Mouse (Mus musculus): ENCODE data around the gene Ttf1. TPM values are rescaled to one million over a fixed set of nuclear protein-coding genes. Genes with fewer than 3 reads are reported as not detected.
A peak's percentile ranks its signal among the peaks of the same experiment; 100 is the strongest.

Gene Ttf1
- polyA plus RNA-seq, 1 experiment from 2014 or later, result 7.7 TPM

GRCm38 (mm10) chr2:29051932-29052331, 8.1 kb upstream of the Ttf1 start:
- 32% methylated on average over 5 of the region's 5 CpGs for WGBS
- Histone ChIP-seq H3K27ac (ENCODE audit: low read length) (no peak overlapping the region), H3K4me3 (ENCODE audit: low read depth, low read length) (no peak overlapping the region), H3K4me1 (ENCODE audit: control insufficient read depth, insufficient read depth, low read length) (peaks cover 10% of the 10 kb centered on the region; the same call in 1 of the 2 replicates), H3K27me3 (ENCODE audit: control insufficient read depth, insufficient read depth, low read depth, low read length) (peaks cover 18% of the 10 kb centered on the region), H3K9ac (ENCODE audit: low read depth, low read length) (no peak overlapping the region), H3K9me3 (replicated peaks; ENCODE audit: control insufficient read depth, low read length, poor library complexity, severe bottlenecking) (no peaks in the 10 kb centered on the region), H3K4me2 (ENCODE audit: low read length) (no peak overlapping the region), H3K36me3 (ENCODE audit: control insufficient read depth, insufficient read depth, low read length) (no peaks in the 10 kb centered on the region)
- ATAC-seq, result no peak

- Histone ChIP-seq H3K27ac (ENCODE audit: low read length) (no peak overlapping the region), H3K9ac (ENCODE audit: low read depth, low read length) (no peak overlapping the region), H3K36me3 (ENCODE audit: control insufficient read depth, insufficient read depth, low read length) (no peaks in the 10 kb centered on the region), H3K27me3 (ENCODE audit: control insufficient read depth, insufficient read depth, low read depth, low read length) (peaks cover 17% of the 10 kb centered on the region), H3K4me3 (ENCODE audit: low read depth, low read length) (no peak overlapping the region), H3K4me2 (ENCODE audit: low read length) (no peak overlapping the region), H3K9me3 (replicated peaks; ENCODE audit: control insufficient read depth, low read length, poor library complexity, severe bottlenecking) (no peaks in the 10 kb centered on the region), H3K4me1 (ENCODE audit: control insufficient read depth, insufficient read depth, low read length) (peaks cover 10% of the 10 kb centered on the region; the same call in 1 of the 2 replicates)
- peak; percentile 34 for ATAC-seq
- 28% methylated on average over 4 of the region's 4 CpGs for WGBS
Observed at GRCm38 (mm10) chr2:29052943-29053454, 7.1 kb upstream of the Ttf1 start.

GRCm38 (mm10) chr2:29053802-29054544, 6.1 kb upstream of the Ttf1 start:
- peak overlapping the region; percentile 47 for H3K4me3 ChIP-seq (ENCODE audit: low read depth, low read length)
- H3K27me3 ChIP-seq (ENCODE audit: control insufficient read depth, insufficient read depth, low read depth, low read length), result peaks cover 18% of the 10 kb centered on the region
- H3K9ac ChIP-seq (ENCODE audit: low read depth, low read length), result no peak overlapping the region
- H3K4me2 ChIP-seq (ENCODE audit: low read length), result peak overlapping the region; percentile 81
- no peak overlapping the region for H3K27ac ChIP-seq (ENCODE audit: low read length)
- no peaks in the 10 kb centered on the region for H3K9me3 ChIP-seq (replicated peaks; ENCODE audit: control insufficient read depth, low read length, poor library complexity, severe bottlenecking)
- WGBS, result 2% methylated on average over 20 of the region's 20 CpGs
- H3K36me3 ChIP-seq (ENCODE audit: control insufficient read depth, insufficient read depth, low read length), result no peaks in the 10 kb centered on the region
- H3K4me1 ChIP-seq (ENCODE audit: control insufficient read depth, insufficient read depth, low read length), result peaks cover 10% of the 10 kb centered on the region; the same call in 1 of the 2 replicates
- peak; percentile 57 for ATAC-seq

- ATAC-seq, result peak; percentile 38
- Histone ChIP-seq H3K36me3 (ENCODE audit: control insufficient read depth, insufficient read depth, low read length) (no peaks in the 10 kb centered on the region), H3K4me2 (ENCODE audit: low read length) (peak overlapping the region; percentile 81), H3K9ac (ENCODE audit: low read depth, low read length) (peak overlapping the region; percentile 66), H3K27ac (ENCODE audit: low read length) (no peak overlapping the region), H3K4me1 (ENCODE audit: control insufficient read depth, insufficient read depth, low read length) (peaks cover 10% of the 10 kb centered on the region; the same call in 1 of the 2 replicates), H3K9me3 (replicated peaks; ENCODE audit: control insufficient read depth, low read length, poor library complexity, severe bottlenecking) (no peaks in the 10 kb centered on the region), H3K27me3 (ENCODE audit: control insufficient read depth, insufficient read depth, low read depth, low read length) (peaks cover 18% of the 10 kb centered on the region), H3K4me3 (ENCODE audit: low read depth, low read length) (peak overlapping the region; percentile 47)
- WGBS, result under 1% methylated on average over 29 of the region's 30 CpGs
Observed at GRCm38 (mm10) chr2:29054545-29054935, 5.5 kb upstream of the Ttf1 start.

GRCm38 (mm10) chr2:29054991-29055390, 5.1 kb upstream of the Ttf1 start, which contains the start of gene Cfap77:
Gene Cfap77 (minus strand): TSS chr2:29055066.
- H3K4me1 ChIP-seq (ENCODE audit: control insufficient read depth, insufficient read depth, low read length), result peaks cover 10% of the 10 kb centered on the region; the same call in 1 of the 2 replicates
- peak within 1 kb of the TSS; percentile 47 for H3K4me3 ChIP-seq (ENCODE audit: low read depth, low read length)
- no peaks in the 10 kb centered on the region for H3K36me3 ChIP-seq (ENCODE audit: control insufficient read depth, insufficient read depth, low read length)
- no peak within 1 kb of the TSS for H3K27ac ChIP-seq (ENCODE audit: low read length)
- peak within 1 kb of the TSS; percentile 81 for H3K4me2 ChIP-seq (ENCODE audit: low read length)
- H3K9me3 ChIP-seq (replicated peaks; ENCODE audit: control insufficient read depth, low read length, poor library complexity, severe bottlenecking), result no peaks in the 10 kb centered on the region
- H3K27me3 ChIP-seq (ENCODE audit: control insufficient read depth, insufficient read depth, low read depth, low read length), result peaks cover 18% of the 10 kb centered on the region
- peak; percentile 64; the same call in 1 of the 2 replicates for ATAC-seq
- peak within 1 kb of the TSS; percentile 66 for H3K9ac ChIP-seq (ENCODE audit: low read depth, low read length)
- WGBS, result 0% methylated on average over 25 of the region's 25 CpGs

GRCm38 (mm10) chr2:29065796-29066195, 5.7 kb downstream of the Ttf1 start:
- Histone ChIP-seq H3K9ac (ENCODE audit: low read depth, low read length) (no peak overlapping the region), H3K4me1 (ENCODE audit: control insufficient read depth, insufficient read depth, low read length) (peaks cover 7% of the 10 kb centered on the region), H3K27me3 (ENCODE audit: control insufficient read depth, insufficient read depth, low read depth, low read length) (no peaks in the 10 kb centered on the region), H3K36me3 (ENCODE audit: control insufficient read depth, insufficient read depth, low read length) (peaks cover 11% of the 10 kb centered on the region), H3K4me3 (ENCODE audit: low read depth, low read length) (no peak overlapping the region), H3K9me3 (replicated peaks; ENCODE audit: control insufficient read depth, low read length, poor library complexity, severe bottlenecking) (no peaks in the 10 kb centered on the region), H3K4me2 (ENCODE audit: low read length) (no peak overlapping the region), H3K27ac (ENCODE audit: low read length) (no peak overlapping the region)
- 87% methylated on average over 6 of the region's 6 CpGs for WGBS
- no peak for ATAC-seq

- no peak overlapping the region for H3K27ac ChIP-seq (ENCODE audit: low read length)
- 50% methylated on average over 7 of the region's 7 CpGs for WGBS
- ATAC-seq, result no peak
- H3K9me3 ChIP-seq (replicated peaks; ENCODE audit: control insufficient read depth, low read length, poor library complexity, severe bottlenecking), result no peaks in the 10 kb centered on the region
- peaks cover under 1% of the 10 kb centered on the region; the same call in 1 of the 2 replicates for H3K4me1 ChIP-seq (ENCODE audit: control insufficient read depth, insufficient read depth, low read length)
- no peak overlapping the region for H3K4me2 ChIP-seq (ENCODE audit: low read length)
- no peak overlapping the region for H3K9ac ChIP-seq (ENCODE audit: low read depth, low read length)
- H3K36me3 ChIP-seq (ENCODE audit: control insufficient read depth, insufficient read depth, low read length), result peaks cover 15% of the 10 kb centered on the region
- H3K27me3 ChIP-seq (ENCODE audit: control insufficient read depth, insufficient read depth, low read depth, low read length), result no peaks in the 10 kb centered on the region
- no peak overlapping the region for H3K4me3 ChIP-seq (ENCODE audit: low read depth, low read length)
Observed at GRCm38 (mm10) chr2:29066410-29066809, 6.3 kb downstream of the Ttf1 start.

GRCm38 (mm10) chr2:29074676-29075075, 14.6 kb downstream of the Ttf1 start:
- peaks cover 44% of the 10 kb centered on the region for H3K36me3 ChIP-seq (ENCODE audit: control insufficient read depth, insufficient read depth, low read length)

More at GRCm38 (mm10) chr2:29074676-29075075, 14.6 kb downstream of the Ttf1 start:
- Histone ChIP-seq H3K9me3 (replicated peaks; ENCODE audit: control insufficient read depth, low read length, poor library complexity, severe bottlenecking) (no peaks in the 10 kb centered on the region), H3K9ac (ENCODE audit: low read depth, low read length) (no peak overlapping the region), H3K27me3 (ENCODE audit: control insufficient read depth, insufficient read depth, low read depth, low read length) (no peaks in the 10 kb centered on the region), H3K4me1 (ENCODE audit: control insufficient read depth, insufficient read depth, low read length) (no peaks in the 10 kb centered on the region), H3K27ac (ENCODE audit: low read length) (no peak overlapping the region), H3K4me2 (ENCODE audit: low read length) (no peak overlapping the region), H3K4me3 (ENCODE audit: low read depth, low read length) (no peak overlapping the region)
- ATAC-seq, result no peak
- 94% methylated on average over 7 of the region's 7 CpGs for WGBS
